Mouse (Mus musculus) embryonic facial prominence, embryonic 11.5 days (tissue): ENCODE data around the gene Ctxn1. TPM values are rescaled to one million over a fixed set of nuclear protein-coding genes. Genes with fewer than 3 reads are reported as not detected.

Experiments used
- ATAC-seq: fragments of 200-750 bp; cut with Nextera tagmentation; replicated peaks from 2 replicates; pipeline ENCODE4 v1.8.0; 2017; ENCODE audit warnings: low read depth; ENCODE audit not compliant: insufficient number of reproducible peaks, low FRiP score, low TSS enrichment
- DNase-seq: peaks from one replicate; pipeline ENCODE4 v3.0.0-alpha.2; 2015; ENCODE audit warnings: low spot score
- H3K27ac ChIP-seq: fragments of 300-500 bp; sonication (generic); replicated peaks from 2 replicates; pipeline ENCODE4 v1.5.1; 2014; ENCODE audit warnings: mild to moderate bottlenecking, low read depth, low read length, control low read depth
- H3K27me3 ChIP-seq: fragments of 300-500 bp; sonication (generic); 2 replicates; pipeline ENCODE4 v1.6.1; 2014; ENCODE audit warnings: mild to moderate bottlenecking, low read length, moderate library complexity, mixed read lengths; ENCODE audit not compliant: control insufficient read depth, insufficient read depth
- H3K36me3 ChIP-seq: fragments of 300-500 bp; sonication (generic); replicated peaks from 2 replicates; pipeline ENCODE4 v1.6.1; 2014; ENCODE audit warnings: low read depth, mild to moderate bottlenecking, low read length, moderate library complexity, mixed read lengths; ENCODE audit not compliant: control insufficient read depth, insufficient read depth
- H3K4me1 ChIP-seq: fragments of 300-500 bp; sonication (generic); 2 replicates; pipeline ENCODE4 v1.6.1; 2014; ENCODE audit warnings: low read length, mixed read lengths; ENCODE audit not compliant: control insufficient read depth, insufficient read depth
- H3K4me2 ChIP-seq: fragments of 300-500 bp; sonication (generic); 2 replicates; pipeline ENCODE4 v1.6.1; 2014; ENCODE audit warnings: low read depth, mild to moderate bottlenecking, control low read depth, low read length, moderate library complexity
- H3K4me3 ChIP-seq: fragments of 300-500 bp; sonication (generic); 2 replicates; pipeline ENCODE4 v1.5.1; 2014; ENCODE audit warnings: low read depth, low read length, control low read depth
- H3K9ac ChIP-seq: fragments of 300-500 bp; sonication (generic); replicated peaks from 2 replicates; pipeline ENCODE4 v1.6.1; 2014; ENCODE audit warnings: mild to moderate bottlenecking, control low read depth, low read length
- H3K9me3 ChIP-seq: fragments of 300-500 bp; sonication (generic); replicated peaks from 2 replicates; pipeline ENCODE4 v1.6.1; 2016; ENCODE audit warnings: mild to moderate bottlenecking, low read length, inconsistent platforms, mixed read lengths; ENCODE audit not compliant: control insufficient read depth
- WGBS: fragments of 180-500 bp; shearing (Covaris S2); extraction: QIAGEN DNeasy Blood & Tissue Kit; methylation state at CpG from one replicate; pipeline ENCODE4 v1.1.7; 2014; 5-methylcytosine and 5-hydroxymethylcytosine counted together
- polyA plus RNA-seq: library from polyadenylated mRNA; unstranded; fragments of >200 nt; fragmentation: Nextera tagmentation; extraction: Ambion mirVana; gene quantifications from 2 replicates; pipeline ENCODE4 v1.2.1, GENCODE M21; 2014

Ctxn1 gene
- polyA plus RNA-seq, 1 experiment from 2014 or later, result 75.3 TPM

- Histone ChIP-seq H3K4me2 (no peak overlapping the region), H3K4me1 (peaks cover 9% of the 10 kb centered on the region), H3K27ac (no peak overlapping the region), H3K9ac (no peak overlapping the region), H3K9me3 (no peaks in the 10 kb centered on the region), H3K4me3 (no peak overlapping the region), H3K36me3 (peaks cover 8% of the 10 kb centered on the region), H3K27me3 (no peaks in the 10 kb centered on the region)
- ATAC-seq (no peak), DNase-seq (no peak)
- 89% methylated on average over 8 of the region's 8 CpGs for WGBS
These were observed 11.8 kb downstream of the Ctxn1 start for GRCm38 (mm10) chr8:4247241-4247640.

- ATAC-seq, result no peak
- peaks cover 8% of the 10 kb centered on the region for H3K36me3 ChIP-seq
- no peak overlapping the region for H3K4me3 ChIP-seq
- no peak overlapping the region for H3K9ac ChIP-seq
- H3K27me3 ChIP-seq, result no peaks in the 10 kb centered on the region
- no peak overlapping the region for H3K4me2 ChIP-seq
- 91% methylated on average over 13 of the region's 13 CpGs for WGBS
- no peaks in the 10 kb centered on the region for H3K9me3 ChIP-seq
- H3K27ac ChIP-seq, result no peak overlapping the region
- DNase-seq, result no peak
- H3K4me1 ChIP-seq, result peaks cover 9% of the 10 kb centered on the region
These were observed 13.3 kb downstream of the Ctxn1 start for GRCm38 (mm10) chr8:4245737-4246136.

- no peak for ATAC-seq
- no peak for DNase-seq
- no peak overlapping the region for H3K9ac ChIP-seq
- H3K36me3 ChIP-seq, result peaks cover 8% of the 10 kb centered on the region
- H3K9me3 ChIP-seq, result no peaks in the 10 kb centered on the region
- H3K27me3 ChIP-seq, result no peaks in the 10 kb centered on the region
- H3K27ac ChIP-seq, result no peak overlapping the region
- no peak overlapping the region for H3K4me3 ChIP-seq
- H3K4me1 ChIP-seq, result peaks cover 12% of the 10 kb centered on the region
- no peak overlapping the region for H3K4me2 ChIP-seq
- WGBS, result 96% methylated on average over 5 of the region's 5 CpGs
These were observed 14.0 kb downstream of the Ctxn1 start for GRCm38 (mm10) chr8:4245061-4245460.

- H3K4me3 ChIP-seq, result peak overlapping the region; percentile 57
- WGBS, result 15% methylated on average over 19 of the region's 19 CpGs
- H3K27me3 ChIP-seq, result no peaks in the 10 kb centered on the region
- H3K9me3 ChIP-seq, result no peaks in the 10 kb centered on the region
- ATAC-seq, result peak; percentile 21; the same call in 1 of the 2 replicates
- H3K36me3 ChIP-seq, result peaks cover 4% of the 10 kb centered on the region
- H3K4me1 ChIP-seq, result 0 out of 2 replicates have a peak, but pooled peaks cover 3% of the 10 kb centered on the region
- H3K4me2 ChIP-seq, result peak overlapping the region; percentile 68
- peak overlapping the region; percentile 82 for H3K9ac ChIP-seq
- DNase-seq, result no peak
- peak overlapping the region; percentile 71; the same call in 1 of the 2 replicates for H3K27ac ChIP-seq
These were observed 19.7 kb downstream of the Ctxn1 start for GRCm38 (mm10) chr8:4239193-4239890.

- WGBS, result under 1% methylated on average over 71 of the region's 71 CpGs
- peaks cover 4% of the 10 kb centered on the region for H3K36me3 ChIP-seq
- ATAC-seq (peak; percentile 94), DNase-seq (peak; percentile 100)
- H3K4me1 ChIP-seq, result 0 out of 2 replicates have a peak, but pooled peaks cover 3% of the 10 kb centered on the region
- H3K27ac ChIP-seq, result peak within 1 kb of the TSS; percentile 92
- H3K27me3 ChIP-seq, result no peaks in the 10 kb centered on the region
- H3K4me3 ChIP-seq, result peak within 1 kb of the TSS; percentile 57
- H3K9me3 ChIP-seq, result no peaks in the 10 kb centered on the region
- peak within 1 kb of the TSS; percentile 82 for H3K9ac ChIP-seq
- peak within 1 kb of the TSS; percentile 68 for H3K4me2 ChIP-seq
These were observed 20.5 kb downstream of the Ctxn1 start, which contains the start of the genes Map2k7 and Gm49320 for GRCm38 (mm10) chr8:4238434-4239192. Gene Map2k7 (plus strand): TSS chr8:4238740. Gene Gm49320 (plus strand): TSS chr8:4238865.

GRCm38 (mm10) chr8:4237814-4238433 is 21.1 kb downstream of the Ctxn1 start:
- ATAC-seq, result no peak; the same call in 1 of the 2 replicates
- H3K9me3 ChIP-seq, result no peaks in the 10 kb centered on the region
- peak overlapping the region; percentile 57 for H3K4me3 ChIP-seq
- no peaks in the 10 kb centered on the region for H3K27me3 ChIP-seq
- DNase-seq, result no peak
- 20% methylated on average over 15 of the region's 15 CpGs for WGBS
- peaks cover under 1% of the 10 kb centered on the region for H3K36me3 ChIP-seq
- peak overlapping the region; percentile 82 for H3K9ac ChIP-seq
- 0 out of 2 replicates have a peak, but pooled peaks cover 3% of the 10 kb centered on the region for H3K4me1 ChIP-seq
- H3K4me2 ChIP-seq, result peak overlapping the region; percentile 68
- peak overlapping the region; percentile 92 for H3K27ac ChIP-seq

GRCm38 (mm10) chr8:4230612-4231351 is 28.3 kb downstream of the Ctxn1 start:
- WGBS, result 57% methylated on average over 10 of the region's 10 CpGs
- H3K4me2 ChIP-seq, result no peak overlapping the region
- H3K4me1 ChIP-seq, result no peaks in the 10 kb centered on the region
- H3K27me3 ChIP-seq, result peaks cover 3% of the 10 kb centered on the region; the same call in 1 of the 2 replicates
- H3K4me3 ChIP-seq, result no peak overlapping the region
- no peaks in the 10 kb centered on the region for H3K36me3 ChIP-seq
- no peak overlapping the region for H3K9ac ChIP-seq
- H3K9me3 ChIP-seq, result no peaks in the 10 kb centered on the region
- no peak overlapping the region for H3K27ac ChIP-seq
- no peak for DNase-seq
- ATAC-seq, result no peak
